Mouse (Mus musculus) skeletal muscle tissue, adult 2 months (tissue): ENCODE results near the gene Ttc39b.

Experiments
- DNase-seq: peaks from one replicate; pipeline ENCODE4 v3.0.0-alpha.2; 2012; ENCODE audit warnings: low read depth, low spot score

Ttc39b gene

DNA sequence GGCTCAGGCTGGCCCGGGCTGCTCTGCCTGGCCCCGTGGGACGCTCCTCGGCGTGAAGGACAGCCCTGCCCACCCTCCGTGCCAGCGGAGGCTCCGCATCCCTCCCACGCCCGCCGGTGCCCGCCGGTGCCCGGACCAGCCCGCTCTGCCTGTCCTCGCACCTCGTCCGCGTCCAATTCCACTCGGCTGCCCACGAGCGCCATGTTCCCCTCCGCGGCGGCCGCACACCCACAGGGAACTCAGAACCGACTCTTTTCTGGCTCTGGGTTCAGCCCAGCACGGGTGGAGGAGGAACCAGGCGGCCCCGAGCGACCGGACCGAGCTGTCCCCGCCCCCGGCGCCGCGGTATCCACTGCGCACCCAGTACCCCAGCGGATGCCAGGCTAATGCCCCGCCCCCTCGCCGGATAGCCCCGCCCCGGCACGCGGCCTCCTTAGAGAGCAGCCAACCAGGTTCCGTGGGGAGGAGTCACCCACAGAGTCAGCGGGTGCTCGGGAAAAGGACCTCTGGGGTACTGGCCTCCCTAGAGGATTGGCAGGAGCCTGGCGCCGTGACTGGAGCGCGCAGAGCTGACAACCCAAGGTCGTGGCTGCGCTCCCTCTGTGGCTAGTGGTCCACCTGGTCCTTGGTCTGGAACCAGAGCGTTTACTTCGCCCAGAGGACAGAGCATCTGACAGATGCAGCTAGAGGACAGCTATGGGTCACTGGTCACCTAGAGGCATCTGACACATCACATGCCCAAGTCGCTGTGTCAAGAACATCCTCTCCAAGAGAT, at the start of gene Ttc39b:
Ttc39b (minus strand) TSS at position 346 of the 775 bp plus-strand sequence.
- DNase-seq, result peak; percentile 85

DNA sequence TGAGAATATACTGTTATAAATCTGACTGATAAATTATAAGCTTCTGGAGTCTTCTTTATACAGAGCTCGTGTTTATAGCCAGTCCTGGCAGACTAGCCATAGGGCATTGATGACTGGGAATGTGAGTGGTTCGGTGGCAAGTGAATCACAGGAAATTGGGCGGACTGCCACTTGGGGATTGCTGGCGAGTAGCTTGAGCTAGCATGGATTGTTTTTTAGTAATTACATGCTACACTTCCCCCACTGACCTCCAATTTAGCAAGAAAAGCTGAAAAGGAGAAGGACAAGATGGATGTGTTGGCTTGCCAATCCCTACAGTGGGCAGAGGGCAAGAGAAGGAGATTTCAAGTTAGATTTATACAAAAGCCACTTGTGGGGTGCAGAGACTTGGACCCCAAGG, 49.3 kb upstream of the Ttc39b start:
- no peak for DNase-seq

DNA sequence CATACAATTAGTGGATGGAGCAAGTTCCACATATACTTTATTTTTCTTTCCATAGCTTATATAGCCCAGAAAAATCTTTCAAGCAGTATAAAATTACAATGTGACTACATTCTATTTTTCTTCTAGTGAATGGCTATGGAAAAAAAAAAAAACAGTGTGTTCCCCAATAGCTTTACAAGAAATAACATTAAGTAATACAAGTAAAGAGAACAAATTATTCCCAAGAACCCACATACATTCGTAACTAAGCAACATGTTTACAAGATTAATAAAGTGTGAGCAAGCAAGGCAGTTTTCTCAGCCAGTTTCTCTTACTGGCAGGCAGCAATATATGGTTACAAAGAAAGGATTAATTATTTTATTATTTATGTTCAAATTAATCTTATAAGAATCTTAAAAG, 33.7 kb upstream of the Ttc39b start:
- DNase-seq, result no peak

DNA sequence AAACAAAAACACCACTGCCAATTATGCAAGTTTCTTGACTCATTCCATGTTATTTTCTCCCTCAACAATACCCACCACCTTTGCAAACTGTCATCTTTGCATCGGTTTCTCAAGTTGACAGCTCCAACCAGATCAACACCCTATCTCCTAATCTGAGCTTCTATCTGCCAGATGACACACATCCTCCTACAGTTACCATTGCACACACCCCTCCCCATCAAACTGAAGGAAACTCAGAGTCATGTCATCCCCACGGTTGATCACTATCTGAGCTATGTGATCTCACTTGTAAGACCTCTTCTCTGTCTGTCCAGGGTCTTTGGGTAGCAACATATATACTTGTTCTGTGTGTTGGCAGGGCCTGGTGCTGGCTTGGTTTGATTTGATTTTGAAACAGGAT, 30.7 kb upstream of the Ttc39b start:
- DNase-seq, result no peak

DNA sequence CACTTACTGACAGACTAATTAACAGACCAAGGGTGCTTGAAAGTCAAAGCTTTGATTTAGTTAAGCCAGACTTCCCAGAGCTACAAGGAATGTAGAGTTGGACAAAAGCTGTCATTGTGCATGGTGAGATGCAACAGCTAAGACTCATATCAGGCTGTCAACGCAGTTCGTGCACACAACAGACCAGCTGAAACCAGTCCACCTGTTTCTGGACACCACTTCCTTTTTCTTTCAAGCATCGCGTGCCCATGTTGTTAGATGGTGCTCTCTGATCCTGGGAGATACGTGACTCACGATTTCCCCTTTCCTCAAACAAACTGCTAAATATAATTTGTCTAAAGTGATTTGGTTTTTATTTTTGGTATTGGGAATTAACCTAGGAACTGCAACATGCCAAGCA, 29.9 kb upstream of the Ttc39b start:
- DNase-seq, result no peak

DNA sequence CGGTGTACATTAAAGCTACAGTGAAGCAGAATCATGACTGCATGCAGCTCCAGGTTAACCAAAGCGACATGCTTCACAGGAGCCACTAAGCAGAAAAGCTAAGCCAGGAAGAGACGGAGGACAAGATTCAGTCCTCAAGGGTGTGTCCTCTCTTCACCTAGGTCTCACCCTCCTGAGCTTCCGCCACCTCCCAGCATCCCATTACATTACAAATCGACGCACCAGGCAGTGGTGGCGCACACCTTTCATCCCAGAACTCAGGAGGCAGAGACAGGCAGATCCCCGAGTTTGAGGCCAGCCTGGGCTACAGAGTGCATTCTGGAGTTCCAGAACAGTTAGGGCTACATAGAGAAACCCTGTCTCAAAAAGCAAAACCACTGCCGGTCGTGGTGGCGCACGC, 29.2 kb upstream of the Ttc39b start:
- DNase-seq, result no peak

DNA sequence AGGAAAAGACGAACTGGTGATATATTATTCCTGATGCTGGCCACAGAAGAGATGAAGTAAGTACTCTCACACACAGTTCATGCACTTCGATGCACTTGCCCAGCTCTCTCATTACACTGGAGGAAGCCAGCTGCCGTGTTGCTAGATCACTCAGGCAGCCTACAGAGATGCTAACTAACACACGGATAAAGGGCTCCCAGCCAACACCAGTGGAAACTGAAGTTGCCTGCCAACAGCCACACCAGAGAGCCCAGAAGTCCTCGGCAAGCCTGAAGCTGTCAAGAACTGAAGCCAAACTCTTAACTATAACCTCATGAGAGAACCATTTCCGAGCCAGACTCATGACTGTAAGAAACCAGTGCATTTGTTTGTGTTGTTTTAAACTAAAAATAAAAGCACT, 26.7 kb upstream of the Ttc39b start:
- peak; percentile 94 for DNase-seq

DNA sequence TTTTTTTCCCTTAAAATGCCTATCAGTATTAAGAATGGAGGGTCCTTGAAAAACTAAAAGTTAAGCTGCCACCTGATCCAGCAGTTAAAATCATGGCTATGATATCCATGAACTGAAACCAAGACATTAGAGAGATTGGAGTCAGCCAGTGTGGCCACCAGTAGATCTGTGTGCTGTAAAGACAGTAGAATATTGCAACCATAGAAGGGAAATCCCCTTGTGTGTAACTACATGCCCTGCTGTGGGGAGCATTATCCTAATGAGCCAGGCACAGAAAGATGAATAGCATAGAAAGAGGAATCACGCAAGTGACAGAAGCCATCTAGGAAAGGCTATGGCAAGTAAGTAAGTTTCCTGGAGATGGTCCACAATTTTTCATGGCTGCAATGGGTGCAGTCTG, 24.9 kb upstream of the Ttc39b start:
- DNase-seq, result no peak

DNA sequence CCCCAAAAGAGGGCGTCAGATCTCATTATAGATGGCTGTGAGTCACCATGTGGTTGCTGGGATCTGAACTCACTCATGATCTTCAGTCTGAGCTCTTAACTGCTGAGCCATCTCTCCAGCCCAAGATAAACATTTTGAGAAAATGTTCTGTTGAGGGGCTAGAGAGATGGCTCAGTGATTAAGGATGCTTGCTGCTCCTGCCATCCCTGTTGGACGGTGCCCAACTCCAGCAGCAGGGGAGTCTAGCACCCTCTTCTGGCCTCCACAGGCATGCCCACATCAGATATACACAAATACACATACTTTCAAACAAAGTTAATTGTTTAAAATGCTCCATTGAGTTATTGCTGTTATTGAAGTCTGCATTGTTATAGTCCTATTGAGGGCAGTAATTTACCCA, 19.8 kb upstream of the Ttc39b start:
- no peak for DNase-seq

DNA sequence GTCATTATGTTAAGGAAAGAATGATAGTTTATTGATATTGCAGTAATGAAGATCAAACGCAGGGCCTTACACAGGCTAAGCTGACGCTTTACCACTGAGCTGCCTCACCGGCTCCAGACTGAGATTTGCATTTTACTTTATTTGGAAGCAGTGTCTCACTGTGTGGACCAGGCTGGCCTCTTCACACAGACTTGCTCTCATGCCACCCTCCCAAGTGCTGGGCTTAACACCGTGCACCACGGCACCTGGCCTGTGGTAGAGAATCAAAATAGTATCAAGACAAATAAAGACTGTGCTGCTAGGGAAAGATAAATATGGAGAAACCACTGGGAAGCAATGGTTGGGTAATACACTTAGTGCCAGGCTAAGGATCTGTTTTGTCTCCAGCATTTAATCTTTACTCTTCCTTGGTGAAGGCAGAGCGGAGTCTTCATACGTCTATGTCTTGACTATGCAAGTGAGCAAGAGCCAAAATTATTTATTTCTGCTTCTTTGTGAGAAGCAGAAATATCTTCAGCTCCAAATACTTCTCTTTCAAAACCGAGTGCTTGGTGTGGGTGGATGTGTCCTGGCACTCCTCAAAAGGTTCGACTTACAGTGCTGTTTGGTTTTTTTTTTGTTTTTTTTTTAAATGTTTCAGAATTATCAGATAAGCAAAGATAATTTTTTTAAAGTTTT, 19.2 kb upstream of the Ttc39b start:
- DNase-seq, result no peak

DNA sequence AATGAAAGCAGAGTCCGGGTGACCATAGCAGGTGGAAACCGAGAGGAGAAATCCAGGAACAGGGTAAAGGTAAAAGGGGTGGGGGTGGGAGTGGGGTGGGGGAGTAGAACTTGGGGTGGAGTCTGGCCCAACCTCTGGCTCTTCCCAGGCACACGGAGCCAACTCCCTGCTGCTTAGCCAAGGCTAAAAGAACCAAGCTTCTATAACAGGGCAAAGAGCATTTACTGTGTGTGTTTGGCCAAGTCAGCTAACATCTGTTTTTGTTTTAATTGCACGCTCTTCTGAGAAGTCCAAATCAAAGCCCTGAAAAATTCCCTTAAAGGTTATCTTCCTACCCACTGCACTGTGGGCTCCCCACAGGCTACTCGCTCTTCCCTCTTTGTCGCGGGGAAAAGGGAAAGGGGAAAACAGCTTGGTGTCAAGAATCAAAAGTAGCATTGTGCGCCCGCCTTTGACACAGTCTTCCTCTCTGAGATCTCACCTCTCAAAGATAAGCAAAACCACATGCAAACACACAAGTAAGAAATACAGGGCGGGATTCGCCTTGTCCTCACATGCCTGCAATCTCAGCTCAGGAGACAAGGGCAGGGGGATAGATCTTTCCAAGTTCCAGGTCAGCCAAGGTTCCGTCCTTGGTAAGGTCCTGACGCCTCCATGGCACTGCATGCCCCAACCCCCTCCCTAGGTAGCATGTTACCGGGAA, 18.4 kb upstream of the Ttc39b start:
- no peak for DNase-seq

DNA sequence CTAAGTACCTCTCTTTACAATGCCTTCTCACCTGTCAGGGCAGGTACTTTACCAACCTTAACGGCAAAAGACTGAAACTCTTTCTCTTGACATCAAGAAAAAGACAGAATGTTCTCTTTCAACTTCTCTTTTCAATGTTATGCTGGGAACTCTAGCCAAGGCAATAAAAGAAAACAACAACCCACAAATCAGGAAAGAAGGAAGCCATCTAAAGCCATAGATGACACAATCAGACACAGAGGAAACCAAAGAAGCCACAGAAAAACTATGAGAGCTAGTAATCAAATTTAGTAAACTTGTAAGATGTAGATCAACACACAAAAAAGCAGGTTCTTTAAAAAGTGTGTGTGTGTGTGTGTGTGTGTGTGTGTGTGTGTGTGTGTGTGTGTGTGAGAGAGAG, 15.3 kb upstream of the Ttc39b start:
- no peak for DNase-seq

DNA sequence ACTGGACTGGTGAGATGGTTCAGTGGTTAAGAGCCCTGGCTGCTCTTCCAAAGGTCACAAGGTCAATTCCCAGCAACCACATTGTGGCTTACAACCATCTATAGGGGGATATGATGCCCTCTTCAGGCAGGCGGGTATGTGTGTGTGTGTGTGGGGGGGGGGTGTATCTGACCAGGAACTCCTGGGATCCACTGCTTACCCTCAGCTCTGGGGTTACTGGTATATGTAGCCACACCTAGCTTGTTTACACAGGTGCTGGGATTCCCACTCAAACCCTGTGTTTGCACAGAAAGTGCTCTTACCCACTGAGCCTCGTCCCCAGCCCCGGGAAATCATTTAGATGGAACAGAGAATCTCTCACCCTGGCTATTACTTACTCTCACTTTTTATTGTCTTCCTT, 13.7 kb upstream of the Ttc39b start:
- DNase-seq, result no peak

DNA sequence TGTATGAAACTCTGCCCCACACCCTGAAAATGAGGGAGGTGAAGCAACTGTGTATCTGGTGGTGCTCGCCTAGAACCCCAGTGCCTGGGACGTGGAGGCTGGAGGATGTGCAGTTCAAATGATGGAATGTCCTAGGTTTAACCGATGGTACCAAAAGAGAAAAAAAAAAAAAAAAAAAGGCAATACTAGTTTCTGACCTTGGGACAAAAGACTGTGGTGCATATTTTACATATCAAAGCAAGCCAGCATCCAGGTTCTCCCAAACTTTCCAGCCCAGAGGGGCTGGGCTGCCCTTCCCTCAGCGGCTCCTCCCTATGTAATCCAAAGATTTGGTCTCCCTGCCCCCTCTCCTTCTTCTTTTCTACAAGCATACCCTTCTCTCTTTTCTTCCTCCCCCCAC, 6.3 kb upstream of the Ttc39b start:
- no peak for DNase-seq

DNA sequence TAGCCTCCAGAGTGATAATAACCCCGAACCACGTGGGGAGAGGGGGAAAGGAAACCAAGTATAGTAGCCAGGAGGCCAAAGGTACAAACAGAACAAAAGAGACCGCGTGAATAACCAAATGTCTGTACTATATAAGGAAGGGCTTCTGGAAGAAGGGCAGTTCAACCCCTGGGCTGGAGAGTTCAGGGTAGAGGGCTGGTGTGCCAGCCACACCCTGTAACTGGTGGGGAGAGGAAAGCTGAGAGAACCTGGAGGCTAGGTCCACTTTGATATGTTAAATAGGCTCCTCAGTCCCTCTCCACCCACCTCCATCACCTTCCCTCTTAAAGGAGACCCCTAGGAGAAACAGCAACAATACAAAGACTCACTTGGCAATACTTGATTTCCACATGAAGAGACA, 5.6 kb upstream of the Ttc39b start:
- no peak for DNase-seq

DNA sequence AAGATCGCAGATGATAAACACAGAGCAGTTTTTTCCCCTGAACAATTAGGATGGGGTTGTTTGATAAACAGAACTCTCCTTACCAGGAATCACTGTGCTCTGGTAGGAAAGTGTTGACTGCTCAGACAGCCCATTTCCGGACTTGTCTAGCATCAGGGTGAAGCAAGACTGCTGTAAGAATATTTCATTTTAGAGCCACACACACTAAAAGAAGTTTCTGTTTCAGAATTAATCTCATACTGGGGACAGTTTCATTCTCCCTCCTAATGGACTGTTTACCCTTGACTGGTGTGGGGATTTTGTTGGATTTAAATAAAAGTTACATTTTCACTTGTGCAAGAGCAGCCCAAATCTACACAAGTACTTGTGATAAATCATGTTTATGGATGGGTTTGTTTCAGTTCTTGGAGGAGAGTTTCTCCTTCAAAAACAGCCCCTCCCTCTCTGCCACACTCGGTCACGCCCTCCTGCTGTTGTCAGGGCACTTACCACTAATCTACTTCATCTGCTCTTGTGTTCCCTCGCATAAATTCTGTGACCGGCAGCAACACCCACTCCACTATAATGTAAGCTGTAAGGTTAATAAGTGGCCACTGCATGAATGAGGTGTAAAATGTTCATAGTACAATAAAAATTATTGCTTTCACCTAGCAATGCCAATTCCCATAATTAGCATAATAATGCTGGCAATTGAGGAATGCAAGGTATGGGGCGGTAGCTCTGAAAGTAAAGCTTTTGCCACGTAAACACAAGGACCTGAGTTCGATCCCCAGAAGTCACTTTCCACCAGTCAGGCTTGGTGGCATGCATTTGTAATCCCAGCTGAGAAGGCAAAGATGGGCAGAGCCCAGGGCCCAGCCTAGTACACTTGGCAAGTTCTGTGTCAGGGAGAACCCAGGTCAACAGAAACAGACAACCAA, 4.2 kb upstream of the Ttc39b start:
- no peak for DNase-seq

DNA sequence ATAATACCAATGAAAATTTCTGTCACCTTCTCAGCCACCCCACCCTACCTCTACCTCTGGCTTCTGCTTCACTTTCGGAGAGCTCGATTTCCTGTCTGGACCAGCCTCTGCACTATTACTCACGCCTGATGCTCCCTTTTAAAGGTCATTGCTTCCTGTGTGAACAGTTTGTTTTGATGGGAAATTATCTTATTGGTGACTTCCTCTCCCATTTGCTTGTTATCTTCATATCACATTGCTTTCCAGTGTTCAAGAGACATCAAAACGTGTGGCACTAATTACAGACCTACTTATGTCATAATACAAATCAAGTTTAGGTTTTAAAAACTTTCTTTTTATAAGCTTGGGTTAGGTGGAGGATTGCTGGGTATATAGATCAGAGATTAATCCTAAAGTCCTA, 3.5 kb upstream of the Ttc39b start:
- no peak for DNase-seq

DNA sequence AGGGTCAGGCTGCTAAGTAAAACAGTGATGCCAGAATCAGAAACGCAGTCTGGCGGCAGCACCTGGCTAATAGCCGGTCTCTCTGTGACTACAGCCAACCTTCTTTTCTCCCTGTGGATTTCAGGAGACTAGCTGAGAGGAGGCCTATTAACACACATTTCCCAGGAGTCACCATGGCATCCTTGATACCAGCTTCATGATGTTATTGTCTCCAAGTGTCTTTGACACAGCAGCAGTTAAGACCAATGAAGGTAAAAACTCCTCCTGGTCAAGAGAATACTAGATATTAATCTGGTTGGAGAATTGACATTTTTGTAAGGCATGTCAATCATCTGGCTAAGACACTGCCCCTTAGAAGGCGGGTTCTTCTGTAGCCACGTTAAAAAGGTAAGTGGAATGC, 1.3 kb upstream of the Ttc39b start:
- no peak for DNase-seq

DNA sequence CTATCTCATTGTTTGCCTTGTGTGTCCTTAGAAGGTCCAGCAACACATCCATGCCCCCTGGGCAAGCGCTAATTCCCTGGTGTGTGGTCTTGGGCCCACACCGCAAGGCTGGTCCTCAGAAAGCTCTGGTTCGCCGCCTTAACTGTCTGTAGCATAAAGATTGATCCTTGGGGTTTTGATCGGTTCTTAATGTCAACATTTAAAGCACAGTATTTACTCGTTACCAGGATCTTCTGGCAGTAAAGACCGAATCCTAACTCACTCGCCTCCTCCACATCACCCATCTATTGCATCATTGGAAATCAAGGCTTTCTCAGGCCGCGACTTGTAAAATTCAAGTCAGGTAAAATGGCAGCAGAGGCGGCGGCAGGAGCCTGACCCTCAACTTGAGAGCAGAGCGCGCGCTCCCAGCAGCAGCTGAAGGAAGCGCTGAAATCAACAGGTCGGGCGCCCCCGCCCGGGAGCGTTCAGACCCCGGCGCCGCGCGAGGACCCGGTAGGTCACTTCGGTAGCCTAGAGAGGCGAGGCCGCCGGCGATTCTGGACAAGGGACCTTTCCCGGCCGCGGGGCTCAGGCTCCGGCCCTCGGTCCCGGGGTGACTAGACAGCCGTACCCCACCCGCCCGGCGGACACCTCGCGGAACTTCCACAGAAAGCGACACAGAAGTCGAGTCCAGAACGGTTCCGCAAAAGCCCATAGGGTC, 703 bp downstream of the Ttc39b start:
- DNase-seq, result peak; percentile 54

DNA sequence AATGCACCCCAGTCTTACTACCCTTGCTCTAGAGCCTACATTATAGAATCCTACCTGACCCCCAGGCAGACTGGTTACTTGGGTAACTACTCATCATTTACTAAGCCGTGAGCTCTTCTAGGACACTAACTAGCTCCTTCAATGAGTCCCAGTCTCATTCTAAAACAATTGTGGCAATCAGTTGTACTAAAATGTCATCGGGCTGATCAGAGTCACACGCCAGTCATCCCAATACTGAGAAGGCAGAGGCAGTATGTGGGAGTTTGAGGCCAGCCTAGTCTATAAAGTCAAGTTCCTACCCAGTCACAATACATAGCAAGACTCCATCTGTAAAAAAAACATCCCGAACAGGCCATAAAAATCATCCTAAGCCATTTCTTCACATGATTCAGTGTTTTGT, 4.3 kb downstream of the Ttc39b start:
- DNase-seq, result no peak

DNA sequence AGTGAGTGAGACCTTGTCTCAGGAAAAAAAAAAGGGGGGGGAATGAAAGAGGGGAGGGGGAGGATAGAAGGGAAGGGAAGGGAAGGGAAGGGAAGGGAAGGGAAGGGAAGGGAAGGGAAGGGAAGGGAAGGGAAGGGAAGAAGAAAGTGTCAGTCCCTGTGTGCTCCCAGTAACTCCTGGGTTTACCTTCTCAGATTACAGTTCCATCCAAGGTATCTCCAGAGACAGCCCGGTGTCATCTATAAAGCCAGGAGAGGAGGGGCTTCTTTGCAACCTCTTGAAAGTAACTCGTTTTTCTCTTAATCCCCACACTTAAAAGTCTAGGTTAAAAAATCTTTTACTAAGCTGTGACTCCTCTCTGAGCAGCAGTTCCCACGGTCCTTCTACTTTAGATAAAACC, 5.3 kb downstream of the Ttc39b start:
- DNase-seq, result no peak
